Mouse (Mus musculus) cortical plate, adult 2 months (tissue): Measurements from ENCODE around the gene R3hcc1l.

Source experiments
- CTCF ChIP-seq: fragments of 200-500 bp; IDR thresholded peaks from 2 replicates; pipeline ENCODE4 v1.5.1; 2011; ENCODE audit warnings: mild to moderate bottlenecking, control low read depth, low read length; ENCODE audit not compliant: insufficient read depth; ENCODE audit errors: extremely low read depth
- POLR2A ChIP-seq: fragments of 200-500 bp; IDR thresholded peaks from 2 replicates; pipeline ENCODE4 v1.6.1; 2011; ENCODE audit warnings: mild to moderate bottlenecking, low read length, control low read depth; ENCODE audit not compliant: insufficient read depth; ENCODE audit errors: extremely low read depth

DNA sequence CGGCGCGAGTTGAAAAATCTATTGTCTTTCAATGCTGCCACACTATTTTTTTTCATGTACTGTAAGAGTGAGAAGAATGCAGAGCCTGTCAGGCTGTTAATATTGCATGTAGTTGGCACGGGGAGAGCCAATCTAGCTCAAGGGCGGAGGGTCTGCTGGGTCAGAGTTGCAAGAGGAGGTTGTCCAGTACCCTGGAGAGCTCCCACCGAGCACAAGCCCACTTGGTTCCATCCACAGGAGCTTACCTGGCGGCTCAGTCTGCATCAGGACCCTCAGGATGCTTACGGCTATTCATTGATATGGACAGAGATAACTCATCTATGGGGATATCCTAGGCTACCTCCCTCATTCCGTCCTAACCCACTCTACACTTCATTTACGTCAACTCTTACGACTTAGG is 118.1 kb downstream of the R3hcc1l start:
- TF ChIP-seq CTCF = no peak
- TF ChIP-seq POLR2A = no peak
